18 mouse cellular contexts compared by ENCODE assay signal in genomic region chr9:119933675-119934074, GRCm38 (mm10). TPM values are rescaled to one million over a fixed set of nuclear protein-coding genes. Genes with fewer than 3 reads are reported as not detected.
DNase-seq lines count a peak whose midpoint lies in the region; ATAC-seq and TF ChIP-seq lines count a peak whose summit lies in the region.
"Had no signal": no experiment of that assay in that cellular context is flagged by ENCODE, and none has a peak within 500 bp of the region (broad histone marks: within the 10 kb centered on the region; RNA-seq: fewer than 3 reads in every experiment).

No protein-coding gene starts in this region.

- no peak overlapping the region for H3K27ac ChIP-seq in kidney, embryonic 16.5 days (ENCODE audit: low read length)
- H3K27ac ChIP-seq in intestine, postnatal 0 days (ENCODE audit: low read depth, low read length), result 0 out of 2 replicates have a peak overlapping the region, but pooled peaks have one; percentile 15
- H3K27ac ChIP-seq: embryonic facial prominence, embryonic 12.5 days; forebrain, embryonic 15.5 days; heart, embryonic 10.5 days had no signal

- no peak overlapping the region for H3K9ac ChIP-seq in kidney, embryonic 16.5 days (replicated peaks; ENCODE audit: low read length)
- H3K9ac ChIP-seq in intestine, postnatal 0 days (ENCODE audit: low read depth, low read length), result no peak overlapping the region
- H3K9ac ChIP-seq: embryonic facial prominence, embryonic 12.5 days; forebrain, embryonic 15.5 days had no signal

- no peaks in the 10 kb centered on the region for H3K27me3 ChIP-seq in kidney, embryonic 16.5 days (ENCODE audit: insufficient read depth, low read length)
- no peaks in the 10 kb centered on the region for H3K27me3 ChIP-seq in intestine, postnatal 0 days (replicated peaks; ENCODE audit: control insufficient read depth, insufficient read depth, low read length)
- H3K27me3 ChIP-seq: embryonic facial prominence, embryonic 12.5 days; forebrain, embryonic 15.5 days had no signal

- DNase-seq in kidney, adult 11 months, result peak; percentile 26
- DNase-seq in kidney, postnatal 36 days, result peak; percentile 31 to 51
- no peak for DNase-seq in kidney, adult 18-20 months
- peak; percentile 26 for DNase-seq in yolk sac, embryonic 10.5 days (ENCODE audit: low spot score)
- no peak for DNase-seq in layer of hippocampus, adult 11-12 months (ENCODE audit: low spot score)
- DNase-seq: adrenal gland, postnatal 10 days; cerebellum, adult 11-12 months; cerebellum, adult 9-10 months; cerebellum, postnatal 25 days; gastrocnemius, postnatal 10 days; heart, adult 18-20 months; heart, postnatal 10 days; heart, postnatal 4 days had no signal

- no peak for ATAC-seq in kidney, embryonic 16.5 days (ENCODE audit: low FRiP score, low TSS enrichment)
- no peak for ATAC-seq in intestine, postnatal 0 days
- ATAC-seq: forebrain, embryonic 15.5 days had no signal

- TF ChIP-seq CTCF in intestine, postnatal 0 days (IDR thresholded peaks at IDR 0.05; ENCODE audit: low read depth), result no peak

- H3K4me3 ChIP-seq in kidney, embryonic 16.5 days (ENCODE audit: low read length), result no peak overlapping the region
- H3K4me3 ChIP-seq in intestine, postnatal 0 days (ENCODE audit: low read depth, low read length), result no peak overlapping the region
- H3K4me3 ChIP-seq: embryonic facial prominence, embryonic 12.5 days; forebrain, embryonic 15.5 days; heart, embryonic 10.5 days had no signal

- H3K4me2 ChIP-seq in kidney, embryonic 16.5 days (replicated peaks; ENCODE audit: low read depth, low read length), result no peak overlapping the region
- no peak overlapping the region for H3K4me2 ChIP-seq in intestine, postnatal 0 days (replicated peaks; ENCODE audit: low read depth)
- H3K4me2 ChIP-seq: embryonic facial prominence, embryonic 12.5 days; forebrain, embryonic 15.5 days had no signal

- H3K4me1 ChIP-seq in kidney, embryonic 16.5 days (ENCODE audit: insufficient read depth, low read length), result peaks cover 13% of the 10 kb centered on the region
- H3K4me1 ChIP-seq in intestine, postnatal 0 days (replicated peaks; ENCODE audit: control insufficient read depth, insufficient read depth, low read length), result 0 out of 2 replicates have a peak, but pooled peaks cover 4% of the 10 kb centered on the region

- peaks cover 29% of the 10 kb centered on the region for H3K36me3 ChIP-seq in kidney, embryonic 16.5 days (ENCODE audit: insufficient read depth, low read length)
- peaks cover 31% of the 10 kb centered on the region for H3K36me3 ChIP-seq in intestine, postnatal 0 days (ENCODE audit: control insufficient read depth, insufficient read depth)

- 95% methylated on average over 6 of the region's 6 CpGs for WGBS in kidney, embryonic 16.5 days
- WGBS in intestine, postnatal 0 days, result 64% methylated on average over 6 of the region's 6 CpGs

- H3K9me3 ChIP-seq in kidney, embryonic 16.5 days (ENCODE audit: low read length), result no peaks in the 10 kb centered on the region
- no peaks in the 10 kb centered on the region for H3K9me3 ChIP-seq in intestine, postnatal 0 days (ENCODE audit: control insufficient read depth)
- H3K9me3 ChIP-seq: embryonic facial prominence, embryonic 12.5 days; forebrain, embryonic 15.5 days; heart, embryonic 10.5 days had no signal

RNA-seq across cellular contexts. Expression of gene Gorasp1, which starts 3.7 kb away (rescaled TPM):
- polyA plus RNA-seq in kidney, embryonic 16.5 days (2015; fragmentation: Nextera tagmentation; extraction: Ambion mirVana), result 28.0 and 29.5 TPM in 2 replicates
- 14.4 and 16.4 TPM in 2 replicates for polyA plus RNA-seq in intestine, postnatal 0 days (2015; fragmentation: Nextera tagmentation; extraction: Ambion mirVana)

RNA-seq across cellular contexts. Expression of gene Ttc21a, which starts 3.7 kb away (rescaled TPM):
- polyA plus RNA-seq in kidney, embryonic 16.5 days (2015; fragmentation: Nextera tagmentation; extraction: Ambion mirVana), result 0.20 and 0.35 TPM in 2 replicates
- polyA plus RNA-seq in intestine, postnatal 0 days (2015; fragmentation: Nextera tagmentation; extraction: Ambion mirVana), result not detected in 2 replicates

RNA-seq across cellular contexts. Expression of gene Wdr48, which starts 39.0 kb away (rescaled TPM):
- 54.2 and 56.5 TPM in 2 replicates for polyA plus RNA-seq in kidney, embryonic 16.5 days (2015; fragmentation: Nextera tagmentation; extraction: Ambion mirVana)
- 14.3 and 16.5 TPM in 2 replicates for polyA plus RNA-seq in intestine, postnatal 0 days (2015; fragmentation: Nextera tagmentation; extraction: Ambion mirVana)

RNA-seq across cellular contexts. Expression of gene Csrnp1, which starts 50.8 kb away (rescaled TPM):
- 7.1 and 8.7 TPM in 2 replicates for polyA plus RNA-seq in kidney, embryonic 16.5 days (2015; fragmentation: Nextera tagmentation; extraction: Ambion mirVana)
- 3.8 and 4.2 TPM in 2 replicates for polyA plus RNA-seq in intestine, postnatal 0 days (2015; fragmentation: Nextera tagmentation; extraction: Ambion mirVana)

Comparison
In these comparisons a context has a peak if more than half of its experiments do, and no peak if none do; other contexts are left out.
1. DNase-seq: peak in kidney, adult 11 months (single experiment), kidney, postnatal 36 days (2 of 2) and yolk sac, embryonic 10.5 days (single experiment); none in kidney, adult 18-20 months (single experiment) and layer of hippocampus, adult 11-12 months (single experiment).